ENCODE assay signal across 28 mouse cellular contexts in genomic region chr16:91026290-91026689, GRCm38 (mm10).
"Had no signal": no experiment of that assay in that cellular context is flagged by ENCODE, and none has a peak within 500 bp of the region (broad histone marks: within the 10 kb centered on the region; RNA-seq: fewer than 3 reads in every experiment).

No protein-coding gene starts in this region.

- H3K4me1 ChIP-seq: embryonic facial prominence, embryonic 10.5 days; embryonic facial prominence, embryonic 12.5 days; embryonic facial prominence, embryonic 13.5 days; embryonic facial prominence, embryonic 15.5 days; forebrain, embryonic 10.5 days; forebrain, embryonic 12.5 days; forebrain, embryonic 13.5 days; forebrain, embryonic 15.5 days; heart, embryonic 10.5 days had no signal

- H3K9ac ChIP-seq: embryonic facial prominence, embryonic 12.5 days; embryonic facial prominence, embryonic 13.5 days; embryonic facial prominence, embryonic 15.5 days; forebrain, embryonic 12.5 days; forebrain, embryonic 13.5 days; forebrain, embryonic 15.5 days; forebrain, postnatal 0 days had no signal

- ATAC-seq: forebrain, embryonic 13.5 days; forebrain, embryonic 14.5 days; forebrain, embryonic 15.5 days; forebrain, embryonic 16.5 days; forebrain, postnatal 0 days had no signal

- DNase-seq: cerebellum, adult 2 months; cerebellum, adult 8-10 months; cerebellum, adult 9-10 months; cerebellum, adult 9-11 months; cerebellum, postnatal 10 days; cerebellum, postnatal 14 days; cerebellum, postnatal 25 days; cerebellum, postnatal 36 days; embryo, embryonic 11 days; forebrain, postnatal 0 days; gastrocnemius, adult 2 months; gastrocnemius, postnatal 10 days; gastrocnemius, postnatal 14 days; gastrocnemius, postnatal 25 days; gastrocnemius, postnatal 36 days; heart, adult 18-20 months had no signal

- H3K27ac ChIP-seq: embryonic facial prominence, embryonic 10.5 days; embryonic facial prominence, embryonic 12.5 days; embryonic facial prominence, embryonic 13.5 days; embryonic facial prominence, embryonic 15.5 days; forebrain, embryonic 10.5 days; forebrain, embryonic 12.5 days; forebrain, embryonic 13.5 days; forebrain, embryonic 15.5 days; gastrocnemius, adult 2 months; heart, embryonic 10.5 days had no signal

- H3K27me3 ChIP-seq: embryonic facial prominence, embryonic 12.5 days; embryonic facial prominence, embryonic 13.5 days; embryonic facial prominence, embryonic 15.5 days; forebrain, embryonic 12.5 days; forebrain, embryonic 13.5 days; forebrain, embryonic 15.5 days had no signal

- H3K4me3 ChIP-seq: embryonic facial prominence, embryonic 10.5 days; embryonic facial prominence, embryonic 12.5 days; embryonic facial prominence, embryonic 13.5 days; embryonic facial prominence, embryonic 15.5 days; erythroblast, embryonic 14.5 days; forebrain, embryonic 10.5 days; forebrain, embryonic 12.5 days; forebrain, embryonic 13.5 days; forebrain, embryonic 15.5 days; gastrocnemius, adult 2 months; heart, embryonic 10.5 days had no signal
